Mouse (Mus musculus) heart, embryonic 14.5 days (tissue): ENCODE measurements around the gene Apela. TPM values are rescaled to one million over a fixed set of nuclear protein-coding genes. Genes with fewer than 3 reads are reported as not detected.

Source experiments
- ATAC-seq: fragments of 200-750 bp; cut with Nextera tagmentation; 2 replicates; pipeline ENCODE4 v1.8.0; 2017; ENCODE audit warnings: low read depth, moderate TSS enrichment; ENCODE audit not compliant: insufficient number of reproducible peaks, insufficient read depth, low FRiP score
- H3K27ac ChIP-seq, 2 experiments: fragments of 200-500 bp in 1 of 2; fragments of 300-500 bp in 1 of 2; sonication (generic) in 1 of 2; replicated peaks in 1 of 2; 2 replicates each; pipeline ENCODE4 v1.5.1; 2012 to 2014; ENCODE audit warnings: low read depth in 2 of 2, low read length in 2 of 2, control low read depth in 1 of 2, mild to moderate bottlenecking in 1 of 2, mixed read lengths in 1 of 2; ENCODE audit not compliant: control insufficient read depth in 1 of 2, insufficient read depth in 1 of 2
- H3K27me3 ChIP-seq: fragments of 300-500 bp; sonication (generic); 2 replicates; pipeline ENCODE4 v1.6.1; 2014; ENCODE audit warnings: mild to moderate bottlenecking, low read length, control low read depth; ENCODE audit not compliant: control insufficient read depth, insufficient read depth
- H3K36me3 ChIP-seq: fragments of 300-500 bp; sonication (generic); 2 replicates; pipeline ENCODE4 v1.6.1; 2014; ENCODE audit warnings: mild to moderate bottlenecking, control low read depth, low read length, mixed read lengths; ENCODE audit not compliant: control insufficient read depth, insufficient read depth
- H3K4me1 ChIP-seq, 2 experiments: fragments of 200-500 bp in 1 of 2; fragments of 300-500 bp in 1 of 2; sonication (generic) in 1 of 2; 2 replicates each; pipeline ENCODE4 v1.6.1; 2012 to 2014; ENCODE audit warnings: low read length in 2 of 2, control low read depth in 1 of 2, mixed read lengths in 1 of 2; ENCODE audit not compliant: control insufficient read depth in 2 of 2, insufficient read depth in 2 of 2
- H3K4me2 ChIP-seq: fragments of 300-500 bp; sonication (generic); 2 replicates; pipeline ENCODE4 v1.6.1; 2014; ENCODE audit warnings: mild to moderate bottlenecking, low read length
- H3K4me3 ChIP-seq, 2 experiments: fragments of 200-500 bp in 1 of 2; fragments of 300-500 bp in 1 of 2; sonication (generic) in 1 of 2; 2 replicates each; pipeline ENCODE4 v1.5.1; 2012 to 2014; ENCODE audit warnings: low read length in 2 of 2, mild to moderate bottlenecking in 2 of 2, control low read depth in 1 of 2, low read depth in 1 of 2, moderate library complexity in 1 of 2; ENCODE audit not compliant: control insufficient read depth in 1 of 2, insufficient read depth in 1 of 2
- H3K9ac ChIP-seq: fragments of 300-500 bp; sonication (generic); 2 replicates; pipeline ENCODE4 v1.6.1; 2014; ENCODE audit warnings: mild to moderate bottlenecking, low read length
- H3K9me3 ChIP-seq: fragments of 300-500 bp; sonication (generic); 2 replicates; pipeline ENCODE4 v1.6.1; 2016; ENCODE audit warnings: low read length, control low read depth; ENCODE audit not compliant: control insufficient read depth
- WGBS: fragments of 180-500 bp; shearing (Covaris S2); extraction: QIAGEN DNeasy Blood & Tissue Kit; methylation state at CpG from one replicate; pipeline ENCODE4 v1.1.7; 2014; 5-methylcytosine and 5-hydroxymethylcytosine counted together
- polyA plus RNA-seq: library from polyadenylated mRNA; unstranded; fragments of >200 nt; fragmentation: Nextera tagmentation; extraction: Ambion mirVana; gene quantifications from 2 replicates; pipeline ENCODE4 v1.2.1, GENCODE M21; 2014

The Apela gene
- polyA plus RNA-seq, 1 experiment from 2014 or later = 7.1 TPM

DNA sequence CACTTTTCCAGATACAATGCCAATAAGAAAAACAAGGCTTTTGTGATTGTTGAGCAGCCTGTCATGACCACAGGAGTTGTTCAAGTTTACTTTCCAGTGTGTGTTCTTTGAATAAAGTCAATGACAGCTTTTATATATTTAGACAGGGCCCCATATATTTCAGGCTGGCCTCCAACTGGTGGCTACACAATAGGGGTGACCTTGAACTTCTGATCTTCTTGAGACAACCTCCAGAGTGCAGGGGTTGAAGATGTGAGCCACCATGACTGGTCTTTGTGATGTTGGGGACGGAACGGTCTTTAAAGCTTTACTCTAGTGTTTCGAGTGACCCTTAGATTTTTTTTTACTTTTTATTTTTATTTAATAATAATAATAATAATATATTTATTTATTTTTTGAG, 28.5 kb upstream of the Apela start:
- Histone ChIP-seq H3K4me1 (no peaks in the 10 kb centered on the region), H3K4me2 (no peak overlapping the region), H3K4me3 (no peak overlapping the region), H3K27ac (no peak overlapping the region), H3K9ac (no peak overlapping the region), H3K9me3 (no peaks in the 10 kb centered on the region), H3K27me3 (no peaks in the 10 kb centered on the region), H3K36me3 (no peaks in the 10 kb centered on the region)
- no peak for ATAC-seq
- WGBS = 100% methylated on average over 3 of the region's 3 CpGs

DNA sequence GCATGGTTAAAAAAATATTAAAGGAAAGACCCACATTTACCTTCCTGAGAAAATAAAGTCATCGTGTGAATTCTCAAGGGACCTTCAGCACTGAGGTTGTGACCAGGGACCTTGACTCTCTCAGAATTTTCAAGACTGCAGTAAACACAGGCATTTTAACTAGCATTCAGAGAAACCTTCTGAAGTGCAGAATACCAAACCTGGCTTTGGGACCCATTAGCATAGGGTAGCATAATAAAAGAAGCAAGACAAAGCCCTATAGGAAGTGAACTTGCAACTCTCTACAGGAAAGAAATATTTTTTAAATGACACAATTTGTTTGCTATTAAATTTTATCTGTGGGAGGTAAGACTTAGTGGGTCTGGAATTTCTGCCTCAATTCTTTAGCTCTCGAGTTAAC, 26.9 kb upstream of the Apela start:
- no peak for ATAC-seq
- H3K27ac ChIP-seq = no peak overlapping the region
- H3K36me3 ChIP-seq = no peaks in the 10 kb centered on the region
- H3K9me3 ChIP-seq = no peaks in the 10 kb centered on the region
- no peak overlapping the region for H3K9ac ChIP-seq
- no peaks in the 10 kb centered on the region for H3K27me3 ChIP-seq
- no peak overlapping the region for H3K4me2 ChIP-seq
- no peak overlapping the region for H3K4me3 ChIP-seq
- 51% methylated on average over 2 of the region's 2 CpGs for WGBS
- no peaks in the 10 kb centered on the region for H3K4me1 ChIP-seq

DNA sequence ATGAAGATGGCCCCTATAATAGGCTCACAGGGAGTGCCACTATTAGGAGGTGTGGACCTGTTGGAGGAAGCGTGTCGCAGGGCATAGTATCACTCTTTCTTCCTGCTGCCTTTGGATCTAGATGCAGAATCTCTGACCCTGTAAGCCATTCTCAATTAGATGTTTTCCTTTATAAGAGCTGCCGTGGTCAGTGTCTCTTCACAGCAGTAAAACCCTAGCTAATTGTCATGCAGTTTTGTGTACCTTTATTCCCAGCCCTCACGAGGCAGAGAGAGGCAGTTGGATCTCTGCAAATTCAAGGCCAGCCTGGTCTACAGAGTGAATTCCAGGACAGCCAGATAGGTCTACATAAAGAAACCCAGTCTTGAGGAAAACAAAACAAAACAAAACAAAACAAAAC, 25.1 kb upstream of the Apela start:
- Histone ChIP-seq H3K9me3 (no peaks in the 10 kb centered on the region), H3K4me3 (no peak overlapping the region), H3K36me3 (no peaks in the 10 kb centered on the region), H3K4me2 (no peak overlapping the region), H3K4me1 (no peaks in the 10 kb centered on the region), H3K9ac (no peak overlapping the region), H3K27me3 (no peaks in the 10 kb centered on the region), H3K27ac (no peak overlapping the region)
- WGBS = 71% methylated on average over 4 of the region's 4 CpGs
- no peak for ATAC-seq

DNA sequence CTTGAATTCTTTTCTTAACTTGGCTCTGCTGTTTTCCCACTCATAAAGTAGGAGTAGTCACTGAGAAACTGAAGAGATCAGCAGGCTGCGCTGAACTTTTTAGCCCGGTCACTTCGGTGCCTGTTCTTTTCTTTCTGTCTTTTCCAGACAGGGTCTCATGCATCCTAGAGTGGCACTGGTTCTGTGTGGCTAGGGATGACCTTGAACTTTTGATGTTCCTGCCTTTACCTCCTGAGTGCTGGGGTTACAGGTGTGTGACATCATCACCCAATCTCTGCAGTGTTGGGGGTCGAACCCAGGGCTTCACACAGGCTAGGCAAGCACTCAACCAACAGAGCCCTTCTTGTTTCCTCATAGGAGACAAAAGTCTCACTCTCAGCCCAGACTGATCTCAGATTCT, 19.6 kb upstream of the Apela start:
- Histone ChIP-seq H3K36me3 (no peaks in the 10 kb centered on the region), H3K9ac (no peak overlapping the region), H3K4me1 (no peaks in the 10 kb centered on the region), H3K4me2 (no peak overlapping the region), H3K27me3 (no peaks in the 10 kb centered on the region), H3K27ac (no peak overlapping the region), H3K9me3 (no peaks in the 10 kb centered on the region), H3K4me3 (no peak overlapping the region)
- WGBS = 90% methylated on average over 4 of the region's 4 CpGs
- ATAC-seq = no peak

DNA sequence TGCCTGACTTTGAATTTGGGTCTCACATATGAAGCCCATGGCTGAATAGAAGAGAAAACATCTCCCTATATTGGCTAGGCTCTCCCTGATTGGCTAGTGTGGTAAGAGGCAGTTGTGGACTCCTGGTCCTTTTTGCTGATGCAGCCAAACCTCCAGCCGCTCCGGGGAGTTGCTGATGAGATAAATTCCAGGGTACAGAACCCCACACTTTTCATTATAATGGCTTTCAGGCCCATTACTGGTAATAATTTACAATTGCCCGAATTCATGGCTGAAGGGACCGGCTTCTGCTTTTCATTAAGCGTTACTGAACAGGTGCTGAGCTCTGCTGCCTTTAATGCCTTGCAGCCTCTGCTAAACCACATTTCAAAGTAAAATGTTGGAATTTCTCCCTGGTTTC, 16.8 kb upstream of the Apela start:
- H3K4me2 ChIP-seq = no peak overlapping the region
- H3K4me3 ChIP-seq = no peak overlapping the region
- no peak overlapping the region for H3K9ac ChIP-seq
- H3K36me3 ChIP-seq = no peaks in the 10 kb centered on the region
- no peaks in the 10 kb centered on the region for H3K27me3 ChIP-seq
- no peaks in the 10 kb centered on the region for H3K9me3 ChIP-seq
- H3K4me1 ChIP-seq = no peaks in the 10 kb centered on the region
- WGBS = 68% methylated on average over 5 of the region's 5 CpGs
- ATAC-seq = no peak
- no peak overlapping the region for H3K27ac ChIP-seq

DNA sequence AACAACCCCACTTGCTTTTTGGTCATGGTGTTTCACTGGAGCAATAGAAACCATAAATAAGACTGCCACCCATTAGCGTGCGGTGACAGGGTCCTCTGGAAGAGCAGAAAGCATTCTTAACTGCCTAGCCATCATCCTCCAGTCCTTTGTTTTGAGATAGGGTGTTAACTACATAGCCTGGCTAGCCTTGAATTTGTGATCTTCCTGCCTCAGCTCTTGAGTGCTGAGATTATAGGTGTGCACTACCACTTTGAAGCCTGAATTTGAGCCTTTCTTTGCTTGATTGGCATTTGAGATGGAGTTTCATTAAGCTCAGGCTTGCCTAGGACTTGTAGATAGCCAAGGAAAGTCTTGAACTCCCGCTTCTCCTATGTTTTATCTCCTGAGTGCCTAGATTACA, 16.4 kb upstream of the Apela start:
- Histone ChIP-seq H3K4me2 (no peak overlapping the region), H3K4me1 (no peaks in the 10 kb centered on the region), H3K9me3 (no peaks in the 10 kb centered on the region), H3K27ac (no peak overlapping the region), H3K9ac (no peak overlapping the region), H3K27me3 (no peaks in the 10 kb centered on the region), H3K36me3 (no peaks in the 10 kb centered on the region), H3K4me3 (no peak overlapping the region)
- no peak for ATAC-seq
- 88% methylated on average over 3 of the region's 3 CpGs for WGBS

DNA sequence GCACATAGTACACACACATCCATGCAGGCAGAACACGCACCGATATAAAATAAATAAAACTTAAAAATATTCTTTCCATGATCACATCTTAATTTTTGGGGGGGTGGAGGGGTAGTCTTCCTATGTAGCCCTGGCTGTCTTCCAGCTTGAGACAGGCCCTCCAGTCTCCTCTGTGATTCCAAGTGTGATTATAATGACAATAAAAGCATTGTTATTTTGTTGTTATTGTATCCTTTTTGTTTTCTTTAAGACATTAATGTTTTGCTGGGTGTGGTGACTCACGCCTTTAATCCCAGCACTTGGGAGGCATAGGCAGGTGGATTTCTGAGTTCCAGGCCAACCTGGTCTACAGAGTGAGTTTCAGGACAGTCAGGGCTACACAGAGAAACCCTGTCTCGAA, 10.7 kb upstream of the Apela start:
- ATAC-seq = no peak
- no peak overlapping the region for H3K27ac ChIP-seq
- no peaks in the 10 kb centered on the region; a peak in 1 of 4 replicates for H3K4me1 ChIP-seq
- no peak overlapping the region for H3K4me3 ChIP-seq
- no peak overlapping the region for H3K4me2 ChIP-seq
- H3K9ac ChIP-seq = no peak overlapping the region
- H3K36me3 ChIP-seq = no peaks in the 10 kb centered on the region
- no peaks in the 10 kb centered on the region for H3K9me3 ChIP-seq
- WGBS = 83% methylated on average over 4 of the region's 4 CpGs
- H3K27me3 ChIP-seq = no peaks in the 10 kb centered on the region

DNA sequence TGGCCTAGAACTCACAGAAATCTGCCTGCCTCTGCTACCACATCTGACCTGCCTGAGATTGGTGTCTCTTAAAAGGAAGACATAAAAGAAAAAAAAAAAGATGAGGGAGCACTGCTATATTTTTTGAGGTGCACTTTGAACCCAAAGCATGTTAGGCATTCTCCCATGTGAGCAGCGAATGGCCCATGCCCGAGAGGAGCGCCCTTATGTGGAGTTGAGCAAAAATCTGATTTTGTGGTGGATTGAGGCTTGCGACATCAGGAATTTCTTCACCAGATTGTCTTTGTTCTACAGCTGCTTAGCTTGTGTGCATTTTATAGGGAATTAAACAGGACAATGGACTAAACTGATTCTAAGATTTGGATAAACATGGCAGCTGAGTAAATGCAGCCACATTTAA, 10.1 kb upstream of the Apela start:
- Histone ChIP-seq H3K9me3 (no peaks in the 10 kb centered on the region), H3K27ac (no peak overlapping the region), H3K36me3 (no peaks in the 10 kb centered on the region), H3K4me2 (no peak overlapping the region), H3K4me1 (no peaks in the 10 kb centered on the region; a peak in 1 of 4 replicates), H3K27me3 (no peaks in the 10 kb centered on the region), H3K4me3 (no peak overlapping the region), H3K9ac (no peak overlapping the region)
- WGBS = 94% methylated on average over 4 of the region's 4 CpGs
- ATAC-seq = no peak
